Mouse (Mus musculus) testis, adult 2 months (tissue): Measurements from ENCODE around the gene Mdm2. TPM values are rescaled to one million over a fixed set of nuclear protein-coding genes. Genes with fewer than 3 reads are reported as not detected.

ENCODE experiments used
- H3K27ac ChIP-seq: fragments of 200-500 bp; 2 replicates; pipeline ENCODE4 v1.5.1; 2012; ENCODE audit warnings: low read depth, low read length; ENCODE audit not compliant: control insufficient read depth, insufficient read depth
- H3K27me3 ChIP-seq: fragments of 200-500 bp; 2 replicates; pipeline ENCODE4 v1.6.1; 2012; ENCODE audit warnings: mild to moderate bottlenecking, low read length, moderate library complexity; ENCODE audit not compliant: control insufficient read depth, insufficient read depth
- H3K36me3 ChIP-seq: fragments of 200-500 bp; 2 replicates; pipeline ENCODE4 v1.6.1; 2012; ENCODE audit warnings: mild to moderate bottlenecking, low read length; ENCODE audit not compliant: control insufficient read depth, insufficient read depth
- H3K4me1 ChIP-seq: fragments of 200-500 bp; 2 replicates; pipeline ENCODE4 v1.6.1; 2012; ENCODE audit warnings: low read length; ENCODE audit not compliant: control insufficient read depth, insufficient read depth
- H3K4me3 ChIP-seq: fragments of 200-500 bp; 2 replicates; pipeline ENCODE4 v1.5.1; 2012; ENCODE audit warnings: low read depth, mild to moderate bottlenecking, low read length, moderate library complexity, mixed read lengths; ENCODE audit not compliant: control insufficient read depth
- CTCF ChIP-seq: fragments of 200-500 bp; IDR thresholded peaks from 2 replicates; pipeline ENCODE4 v1.5.1; 2012; ENCODE audit warnings: low read depth, mild to moderate bottlenecking, inconsistent platforms, low read length, moderate library complexity; ENCODE audit not compliant: control insufficient read depth, insufficient read depth, insufficient replicate concordance
- POLR2A ChIP-seq: fragments of 200-500 bp; IDR thresholded peaks from 2 replicates; pipeline ENCODE4 v1.6.1; 2012; ENCODE audit warnings: low read depth, mild to moderate bottlenecking, inconsistent platforms, low read length, moderate library complexity; ENCODE audit not compliant: control insufficient read depth
- polyA plus RNA-seq: library from polyadenylated mRNA; depleted of rRNA; stranded (reverse); fragments of >200 nt; gene quantifications from 2 replicates; pipeline ENCODE4 v1.2.3, GENCODE M21; 2012

Gene Mdm2
- polyA plus RNA-seq, 1 experiment: 99.3 TPM

DNA sequence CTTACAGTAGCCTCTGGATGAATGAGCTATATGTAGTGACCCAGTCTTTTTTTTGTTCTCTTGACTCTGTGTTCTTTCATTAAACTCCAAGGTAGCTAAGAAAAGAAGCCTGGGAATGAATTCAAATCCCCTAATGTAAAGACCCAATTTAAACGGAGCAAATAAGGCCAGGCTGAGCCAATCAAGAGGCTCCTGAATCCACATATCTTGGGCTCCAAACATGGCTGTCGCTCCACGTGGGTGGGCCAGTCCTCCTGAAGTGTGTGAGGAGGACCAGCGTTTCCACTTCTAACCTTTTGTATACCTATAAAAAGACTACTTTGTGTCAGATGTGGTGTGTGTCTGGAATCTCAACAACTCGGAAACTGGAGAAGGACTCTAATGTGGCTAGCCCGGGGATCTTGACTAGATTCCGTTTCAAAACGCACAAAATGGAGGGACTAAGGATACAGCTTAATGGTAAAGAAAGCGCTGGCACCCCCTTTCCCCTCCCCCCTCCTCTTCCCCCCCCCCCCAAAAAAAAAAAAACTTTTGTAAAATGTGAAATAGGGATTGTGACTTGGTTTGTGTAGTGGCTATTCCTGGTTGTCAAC is 17.1 kb upstream of the Mdm2 start:
- no peak overlapping the region for H3K27ac ChIP-seq
- H3K4me1 ChIP-seq: peaks cover 2% of the 10 kb centered on the region
- TF ChIP-seq CTCF: no peak
- no peak for TF ChIP-seq POLR2A
- no peaks in the 10 kb centered on the region for H3K27me3 ChIP-seq
- no peak overlapping the region for H3K4me3 ChIP-seq
- H3K36me3 ChIP-seq: no peaks in the 10 kb centered on the region

DNA sequence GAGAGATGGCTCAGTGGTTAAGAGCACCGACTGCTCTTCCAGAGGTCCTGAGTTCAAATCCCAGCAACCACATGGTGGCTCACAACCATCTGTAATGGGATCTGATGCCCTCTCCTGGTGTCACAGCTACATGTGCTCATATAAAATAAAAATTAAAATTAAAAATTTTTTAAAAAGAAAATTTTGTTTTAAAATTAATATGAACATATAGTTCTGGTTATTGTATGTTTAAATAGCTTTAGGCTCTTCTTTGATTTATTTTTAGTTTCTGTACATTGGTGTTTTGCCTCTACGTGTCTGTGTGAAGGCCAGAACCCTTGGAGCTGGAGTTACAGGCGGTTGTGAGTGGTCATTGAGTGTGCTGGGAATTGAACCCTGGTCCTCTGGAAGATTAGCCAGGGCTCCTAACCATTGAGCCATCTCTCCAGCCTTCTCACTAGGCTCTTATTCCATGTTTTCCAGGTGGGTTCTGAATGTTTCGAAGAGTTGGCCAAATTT is 16.4 kb upstream of the Mdm2 start:
- no peak for TF ChIP-seq POLR2A
- no peak for TF ChIP-seq CTCF
- Histone ChIP-seq H3K27ac (no peak overlapping the region), H3K4me1 (peaks cover 2% of the 10 kb centered on the region), H3K27me3 (no peaks in the 10 kb centered on the region), H3K4me3 (no peak overlapping the region), H3K36me3 (no peaks in the 10 kb centered on the region)

DNA sequence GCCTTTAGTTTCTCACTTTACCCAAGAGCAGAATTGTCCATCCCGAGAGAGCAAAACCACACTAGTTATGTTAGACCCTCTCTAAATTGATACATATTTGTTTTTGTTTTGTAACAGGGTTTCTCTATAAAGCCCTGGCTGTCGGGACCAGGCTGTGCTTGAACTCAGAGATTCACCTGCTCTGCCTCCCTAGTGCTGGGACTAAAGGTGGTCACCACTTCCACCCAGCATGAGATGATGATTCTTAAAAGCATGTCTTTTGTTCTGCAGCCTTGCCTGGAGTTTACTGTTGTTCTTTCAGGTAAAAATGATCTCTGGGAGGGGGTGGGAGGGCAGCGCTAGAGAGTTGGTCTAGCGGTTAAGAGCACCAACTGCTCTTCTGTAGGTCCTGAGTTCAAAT is 15.8 kb upstream of the Mdm2 start:
- Histone ChIP-seq H3K27ac (no peak overlapping the region), H3K27me3 (no peaks in the 10 kb centered on the region), H3K4me1 (peaks cover 2% of the 10 kb centered on the region), H3K4me3 (no peak overlapping the region), H3K36me3 (no peaks in the 10 kb centered on the region)
- TF ChIP-seq CTCF (no peak), POLR2A (no peak)

DNA sequence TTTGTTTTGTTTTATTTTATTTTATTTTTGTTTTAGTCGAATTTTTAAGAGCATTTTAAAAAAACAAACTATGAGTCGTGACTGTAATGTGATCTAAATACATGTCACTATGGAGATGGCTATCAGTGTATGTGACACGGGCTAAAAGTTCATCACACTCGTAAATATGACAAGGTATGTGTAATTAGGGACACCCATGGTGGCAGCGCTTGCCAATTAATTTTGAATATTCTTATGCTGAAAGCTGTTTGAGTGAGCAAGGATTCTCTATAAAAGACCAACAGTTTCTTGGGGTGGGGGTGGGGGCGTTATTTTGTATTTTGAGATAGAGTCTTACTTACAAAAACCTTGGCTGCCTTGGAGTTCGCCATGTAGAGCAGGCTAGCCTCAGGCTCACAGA is 15.1 kb upstream of the Mdm2 start:
- no peak overlapping the region for H3K27ac ChIP-seq
- no peak overlapping the region for H3K4me3 ChIP-seq
- no peak for TF ChIP-seq POLR2A
- TF ChIP-seq CTCF: no peak
- H3K27me3 ChIP-seq: no peaks in the 10 kb centered on the region
- peaks cover 2% of the 10 kb centered on the region for H3K4me1 ChIP-seq
- H3K36me3 ChIP-seq: no peaks in the 10 kb centered on the region

DNA sequence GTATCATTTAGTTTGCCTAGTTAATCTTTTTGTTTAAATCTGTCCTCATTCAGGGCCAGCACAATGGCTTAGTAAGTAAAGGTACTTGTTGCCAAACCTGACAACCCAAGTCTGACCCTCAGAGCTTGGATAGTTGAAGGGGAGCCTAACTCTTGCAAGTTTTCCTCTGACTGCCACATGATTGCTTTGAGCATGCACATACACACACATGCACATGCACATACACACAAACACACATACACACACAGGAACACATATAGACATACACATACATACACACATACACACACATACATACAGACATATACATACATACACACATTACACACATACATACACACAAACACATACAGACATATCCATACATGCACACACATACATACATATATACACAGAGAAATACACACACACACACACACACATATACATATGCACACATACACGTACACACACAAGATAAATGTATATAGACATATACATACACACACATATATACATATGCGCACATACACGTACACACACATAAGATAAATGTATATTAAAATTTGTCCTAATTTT is 14.3 kb upstream of the Mdm2 start:
- H3K4me3 ChIP-seq: no peak overlapping the region
- H3K36me3 ChIP-seq: no peaks in the 10 kb centered on the region
- TF ChIP-seq POLR2A: no peak
- no peak for TF ChIP-seq CTCF
- no peak overlapping the region for H3K27ac ChIP-seq
- H3K27me3 ChIP-seq: no peaks in the 10 kb centered on the region
- H3K4me1 ChIP-seq: peaks cover 2% of the 10 kb centered on the region

DNA sequence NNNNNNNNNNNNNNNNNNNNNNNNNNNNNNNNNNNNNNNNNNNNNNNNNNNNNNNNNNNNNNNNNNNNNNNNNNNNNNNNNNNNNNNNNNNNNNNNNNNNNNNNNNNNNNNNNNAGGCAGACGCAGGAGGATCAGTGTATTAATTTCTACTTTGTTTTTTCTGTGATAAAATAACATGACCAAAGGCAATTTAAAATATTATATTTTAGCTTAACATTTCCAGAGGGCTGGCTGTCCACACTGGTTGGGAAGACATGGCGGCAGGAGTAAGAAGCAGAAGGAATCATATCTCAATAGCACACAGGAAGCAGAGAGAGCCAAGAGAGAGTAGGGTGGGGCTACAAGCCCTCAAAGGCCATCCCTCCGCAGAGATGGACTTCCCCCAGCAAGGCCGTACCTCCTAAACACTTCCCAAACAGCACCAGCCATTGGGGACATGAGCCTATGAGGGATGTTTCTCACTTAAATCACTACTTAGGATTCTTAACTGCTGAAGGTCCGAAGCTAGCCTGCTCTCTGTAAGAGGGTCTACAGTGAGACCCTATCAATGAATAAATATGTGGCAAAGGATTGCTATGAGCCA is 13.7 kb upstream of the Mdm2 start:
- Histone ChIP-seq H3K4me1 (peaks cover 2% of the 10 kb centered on the region), H3K27me3 (no peaks in the 10 kb centered on the region), H3K27ac (no peak overlapping the region), H3K4me3 (no peak overlapping the region), H3K36me3 (no peaks in the 10 kb centered on the region)
- TF ChIP-seq CTCF (no peak), POLR2A (no peak)

DNA sequence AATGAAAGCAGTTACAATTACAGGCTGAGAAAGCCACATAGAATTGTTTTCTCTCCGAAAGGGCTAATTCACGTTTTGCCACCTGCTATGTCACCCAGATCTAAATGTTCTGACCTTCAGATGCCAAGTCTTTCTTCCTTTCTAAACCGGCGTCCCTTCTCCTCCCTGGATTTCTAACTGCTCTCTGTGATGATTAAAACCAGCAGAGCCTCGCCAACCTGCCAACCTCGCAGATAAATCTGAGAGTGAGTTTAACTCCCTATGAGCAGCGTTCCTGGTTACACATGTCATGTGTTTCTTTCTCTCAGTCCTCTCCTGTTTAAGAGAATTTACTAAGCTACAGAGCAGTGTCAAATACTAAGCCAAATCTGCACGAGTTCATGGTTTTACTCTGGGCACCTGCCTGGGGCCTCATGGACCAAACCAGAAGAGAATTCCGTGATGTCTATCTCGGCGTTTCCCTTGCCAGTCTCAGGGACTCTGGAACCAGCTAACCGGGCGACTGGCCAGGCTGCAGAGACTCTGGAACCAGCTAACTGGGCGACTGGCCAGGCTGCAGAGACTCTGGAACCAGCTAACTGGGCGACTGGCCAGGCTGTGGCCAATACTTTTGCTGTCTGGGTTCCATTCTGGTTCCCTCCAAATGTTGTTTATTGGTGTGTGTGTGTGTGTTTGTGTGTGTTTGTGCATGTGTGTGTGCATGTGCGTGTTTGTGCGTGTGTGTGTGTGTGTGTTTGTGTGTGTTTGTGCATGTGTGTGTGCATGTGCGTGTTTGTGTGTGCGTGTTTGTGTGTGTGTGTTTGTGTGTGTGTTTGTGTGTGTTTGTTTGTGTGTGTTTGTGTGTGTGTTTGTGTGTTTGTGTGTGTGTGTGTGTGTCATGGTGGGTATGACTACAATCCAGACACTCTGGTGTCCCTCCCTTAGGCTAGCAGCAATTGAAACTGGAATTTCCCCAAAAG is 7.9 kb upstream of the Mdm2 start:
- no peak for TF ChIP-seq POLR2A
- no peak for TF ChIP-seq CTCF
- Histone ChIP-seq H3K27me3 (no peaks in the 10 kb centered on the region), H3K4me3 (no peak overlapping the region), H3K27ac (peak overlapping the region; percentile 53; the same call in 1 of the 2 replicates), H3K36me3 (no peaks in the 10 kb centered on the region), H3K4me1 (peaks cover 2% of the 10 kb centered on the region)
